Mouse (Mus musculus): Measurements from ENCODE around the gene Ucp3.

GRCm38 (mm10) chr7:100496371-100496770 is 23.6 kb downstream of the Ucp3 start:
- no peak for TF ChIP-seq POLR2A (IDR thresholded peaks at IDR 0.05; ENCODE audit: low read depth, low read length)
- no peak for TF ChIP-seq CTCF (IDR thresholded peaks at IDR 0.05; ENCODE audit: borderline replicate concordance, insufficient read depth, low read length)
